Mouse (Mus musculus): ENCODE measurements at regions not wholly inside any gene's neighbourhood (a gene's known extent, or its start where the extent isn't known, plus 50 kb on each side); places are given as distances from the start of the nearest gene placed in this dataset.
"Not testable (repeated sequence)": the region's sequence is repeated elsewhere in the genome, so short reads cannot be mapped to it uniquely, and the experiment has no call there.

DNA sequence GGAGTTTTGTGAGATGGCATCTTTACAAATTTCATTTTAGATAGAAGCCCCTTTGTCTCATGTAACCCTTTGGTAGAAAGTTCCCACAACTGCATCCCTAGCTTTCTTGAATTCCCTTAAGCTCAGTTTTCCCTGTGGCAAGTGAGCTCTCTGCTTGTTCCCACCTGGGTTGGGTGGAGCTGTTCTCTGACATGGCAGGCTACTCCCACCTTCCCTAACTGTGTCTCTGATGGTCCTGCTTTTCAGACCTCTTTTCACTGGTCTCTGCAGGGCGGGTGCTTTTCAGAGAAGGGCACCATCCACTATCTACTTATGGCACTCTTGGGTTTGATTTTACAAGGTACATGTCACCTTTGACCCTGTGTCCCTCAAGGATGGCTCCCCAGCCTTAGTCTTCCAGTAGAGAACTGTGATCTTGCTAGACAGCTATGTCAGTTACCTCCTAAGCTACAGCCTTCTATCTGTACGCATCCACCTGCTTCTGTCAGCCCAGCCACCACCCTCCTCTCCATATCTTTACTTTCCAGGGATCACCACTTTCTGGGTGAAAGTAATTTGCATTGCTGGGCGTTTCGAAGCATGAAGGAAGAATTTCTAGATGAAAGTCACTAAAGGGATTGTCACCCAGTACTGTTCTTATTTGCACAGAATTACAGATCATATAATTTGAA is 302.1 kb upstream of the Tbl1xr1 start:
- ATAC-seq (replicated peaks; ENCODE audit: low FRiP score, low TSS enrichment, poor library complexity, severe bottlenecking): peak; percentile 99

DNA sequence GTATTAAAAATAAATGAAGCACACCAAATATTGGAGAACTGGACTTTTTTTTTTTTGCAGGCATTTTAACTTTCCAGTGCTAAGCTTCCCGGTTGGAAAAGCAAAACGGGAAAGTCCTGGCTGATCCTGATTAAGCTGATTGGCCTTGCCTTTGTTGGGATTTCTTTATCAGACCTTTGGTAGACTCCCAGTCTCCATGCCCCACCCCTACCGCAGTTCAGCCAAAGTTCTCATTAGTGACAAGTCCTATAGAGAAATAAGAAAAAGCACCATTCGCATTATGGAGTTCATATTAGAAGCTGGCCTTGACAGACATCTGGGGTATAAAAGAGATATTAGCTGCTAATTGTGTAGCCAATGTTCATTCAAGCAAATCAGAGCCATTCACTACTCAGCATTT is 297.7 kb upstream of the Tbl1xr1 start:
- no peak for ATAC-seq (replicated peaks; ENCODE audit: low FRiP score, low TSS enrichment, poor library complexity, severe bottlenecking)

DNA sequence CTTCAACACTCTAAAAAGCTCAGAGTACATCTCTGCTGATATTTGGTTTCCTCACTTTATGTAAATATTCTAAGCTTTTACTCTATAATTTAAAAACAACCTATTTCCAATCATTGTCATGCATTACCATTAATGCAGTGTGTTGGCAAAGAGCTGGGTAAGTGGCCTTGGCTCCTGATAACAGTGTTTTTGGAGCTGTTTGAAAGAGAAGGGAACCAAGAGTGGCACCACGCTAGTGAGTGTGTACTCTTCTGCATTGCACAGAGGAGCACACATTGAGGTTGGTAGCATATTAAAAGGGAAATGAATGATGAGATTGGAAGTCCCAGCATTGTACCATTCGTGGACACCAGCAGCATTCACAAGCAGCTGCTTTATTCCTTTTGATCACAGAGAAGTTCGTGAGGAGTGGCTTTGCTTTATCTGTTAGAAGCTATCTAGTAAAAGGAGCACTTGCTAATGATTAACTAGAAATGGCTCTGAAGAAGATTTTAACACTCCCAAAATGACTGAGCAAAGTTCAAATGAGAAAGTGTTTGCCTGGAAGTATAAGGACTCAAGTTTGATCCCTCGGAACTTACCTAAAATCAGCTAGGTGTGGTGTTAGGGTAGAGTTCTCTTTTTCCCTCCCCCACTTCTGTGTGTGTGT is 284.3 kb upstream of the Tbl1xr1 start:
- ATAC-seq (replicated peaks; ENCODE audit: low FRiP score, low TSS enrichment, poor library complexity, severe bottlenecking): no peak

DNA sequence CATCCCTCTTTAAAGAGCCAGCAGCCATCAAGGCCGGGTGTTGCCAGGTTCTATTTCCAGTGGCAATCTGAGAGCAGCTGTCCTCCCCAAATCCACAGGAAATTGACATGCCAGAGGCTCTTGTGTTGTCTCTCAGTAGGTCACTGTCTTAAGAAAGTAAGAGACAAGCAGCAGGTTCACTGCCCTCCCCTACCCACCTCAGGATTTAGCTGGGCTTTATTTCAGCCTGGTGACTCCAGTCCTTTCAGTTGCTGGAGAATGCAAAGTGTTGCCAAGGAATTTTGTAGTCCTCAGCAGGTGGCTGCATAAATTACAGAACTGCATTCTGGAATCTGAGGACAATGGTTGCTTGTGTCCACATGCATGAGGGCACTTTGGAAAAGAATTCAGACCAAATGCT is 278.3 kb upstream of the Tbl1xr1 start:
- no peak for ATAC-seq (replicated peaks; ENCODE audit: low FRiP score, low TSS enrichment, poor library complexity, severe bottlenecking)

DNA sequence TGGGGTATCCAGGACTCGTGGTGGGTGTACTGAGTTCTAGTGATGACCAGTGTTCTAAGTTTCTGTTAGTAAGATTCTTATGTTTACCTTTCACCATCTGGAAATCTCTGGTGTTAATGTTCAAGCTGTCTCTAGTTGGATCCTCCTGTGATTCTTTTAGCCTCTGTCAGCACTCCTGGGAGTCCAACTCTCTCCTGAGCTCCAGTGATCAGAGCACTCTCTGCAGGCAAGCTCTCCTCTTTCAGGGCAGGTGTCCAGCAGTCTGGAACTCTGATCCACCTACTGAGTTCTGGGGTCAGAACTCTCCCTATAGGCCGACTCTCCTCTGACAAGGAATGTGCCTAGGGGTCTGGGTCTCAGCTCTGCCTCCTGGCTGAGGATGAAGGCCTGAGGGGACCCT is 272.6 kb upstream of the Tbl1xr1 start:
- ATAC-seq (replicated peaks; ENCODE audit: low FRiP score, low TSS enrichment, poor library complexity, severe bottlenecking): not testable (repeated sequence)

DNA sequence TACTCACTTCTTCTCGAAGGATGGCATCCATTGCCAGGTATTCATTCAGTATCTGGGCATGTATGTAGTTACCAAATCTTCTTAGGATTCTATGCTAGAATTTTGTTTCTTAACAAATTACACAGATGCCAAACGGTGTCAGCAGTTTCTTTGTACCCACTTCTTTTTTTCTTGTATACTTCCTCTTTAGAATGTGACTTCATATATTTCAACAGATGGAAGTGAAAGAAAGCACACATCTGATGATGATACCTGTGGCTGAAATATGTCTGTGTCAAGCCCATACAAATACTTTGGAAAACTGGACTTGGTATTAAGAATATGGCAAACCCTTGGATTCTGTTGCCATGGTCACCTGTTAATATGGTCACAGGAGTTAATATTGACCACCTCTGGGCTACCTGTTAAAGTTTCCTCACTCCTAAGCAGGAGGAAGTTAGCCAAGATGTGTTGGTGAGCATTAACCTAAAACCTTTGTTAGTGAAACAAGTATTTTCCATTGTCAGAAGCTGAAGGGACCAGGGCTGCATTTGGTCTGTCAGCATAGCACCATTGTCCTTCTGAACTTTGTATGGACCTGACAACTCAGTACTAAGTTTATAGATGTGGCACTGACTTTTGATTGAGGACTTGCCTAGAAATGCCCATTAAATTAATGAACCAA is 269.8 kb upstream of the Tbl1xr1 start:
- no peak for ATAC-seq (replicated peaks; ENCODE audit: low FRiP score, low TSS enrichment, poor library complexity, severe bottlenecking)

DNA sequence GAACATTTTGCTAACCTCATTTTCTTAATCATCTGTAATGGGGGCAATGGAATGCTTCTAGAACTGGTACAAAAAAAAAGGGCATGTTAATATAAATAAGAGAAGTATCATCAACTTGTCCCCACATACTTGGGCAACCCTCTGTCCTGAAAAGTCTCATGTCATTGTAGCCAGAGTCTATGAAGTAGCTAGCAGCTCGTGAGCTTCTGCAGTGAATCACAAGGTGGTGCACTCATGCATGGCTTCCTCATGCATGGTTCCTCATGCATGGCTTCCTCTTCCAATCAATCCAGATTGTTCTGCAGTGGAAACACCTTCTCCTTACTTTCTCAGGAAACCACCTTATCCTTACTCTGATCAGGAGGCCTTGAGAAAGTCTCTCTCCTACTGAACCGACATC is 267.9 kb upstream of the Tbl1xr1 start:
- no peak for ATAC-seq (replicated peaks; ENCODE audit: low FRiP score, low TSS enrichment, poor library complexity, severe bottlenecking)

DNA sequence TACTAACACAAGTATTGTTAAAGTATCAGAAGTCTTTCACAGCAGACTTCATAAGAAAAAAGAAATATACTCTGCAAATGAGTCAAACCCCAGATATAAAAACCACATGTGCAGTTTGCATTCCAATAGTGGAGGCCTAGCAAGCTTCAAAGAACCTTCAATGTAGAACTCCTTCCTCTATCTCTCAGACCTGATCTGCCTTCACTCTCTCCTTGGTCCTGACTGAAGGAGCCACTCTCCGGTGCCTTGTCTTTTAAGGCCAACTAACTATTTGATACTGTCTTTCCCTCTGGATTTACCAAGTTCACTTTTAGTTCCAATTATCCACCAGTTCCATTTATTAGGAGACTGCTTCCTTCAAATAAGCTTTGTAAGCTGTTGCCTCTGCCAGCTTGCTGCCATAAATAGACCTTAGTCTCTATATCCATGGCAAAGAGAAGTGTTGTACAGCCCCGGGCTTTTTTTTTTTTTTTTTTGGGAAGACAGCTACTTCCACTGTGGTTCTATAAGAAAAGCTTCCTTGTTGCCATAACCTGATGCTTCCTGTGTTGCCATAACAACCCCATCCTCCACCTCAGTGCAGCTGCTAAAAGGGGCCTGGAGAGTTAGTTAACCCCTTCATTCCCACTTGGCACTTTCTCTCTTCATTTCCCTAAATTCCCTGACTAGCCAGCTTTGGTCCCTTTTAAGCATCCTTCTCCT is 266.5 kb upstream of the Tbl1xr1 start:
- no peak for ATAC-seq (replicated peaks; ENCODE audit: low FRiP score, low TSS enrichment, poor library complexity, severe bottlenecking)

DNA sequence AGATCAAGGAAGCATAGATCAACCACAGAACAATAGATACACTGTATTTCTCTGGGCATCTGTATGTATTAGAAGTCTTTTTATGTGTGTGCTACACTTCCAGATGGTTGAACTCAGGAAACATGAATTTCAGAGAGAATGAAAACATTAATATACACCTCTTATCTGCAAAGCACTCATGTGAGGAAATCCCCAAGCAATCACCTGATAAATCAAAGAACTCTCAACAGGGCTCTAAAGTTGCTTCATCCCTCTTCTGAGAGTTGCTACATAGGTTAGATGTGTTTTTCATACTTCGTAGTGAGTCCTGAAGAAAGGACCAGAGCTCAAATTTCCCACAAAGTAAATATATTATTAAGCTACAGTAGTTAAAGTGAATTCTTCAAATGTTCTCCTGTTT is 263.1 kb upstream of the Tbl1xr1 start:
- no peak for ATAC-seq (replicated peaks; ENCODE audit: low FRiP score, low TSS enrichment, poor library complexity, severe bottlenecking)

DNA sequence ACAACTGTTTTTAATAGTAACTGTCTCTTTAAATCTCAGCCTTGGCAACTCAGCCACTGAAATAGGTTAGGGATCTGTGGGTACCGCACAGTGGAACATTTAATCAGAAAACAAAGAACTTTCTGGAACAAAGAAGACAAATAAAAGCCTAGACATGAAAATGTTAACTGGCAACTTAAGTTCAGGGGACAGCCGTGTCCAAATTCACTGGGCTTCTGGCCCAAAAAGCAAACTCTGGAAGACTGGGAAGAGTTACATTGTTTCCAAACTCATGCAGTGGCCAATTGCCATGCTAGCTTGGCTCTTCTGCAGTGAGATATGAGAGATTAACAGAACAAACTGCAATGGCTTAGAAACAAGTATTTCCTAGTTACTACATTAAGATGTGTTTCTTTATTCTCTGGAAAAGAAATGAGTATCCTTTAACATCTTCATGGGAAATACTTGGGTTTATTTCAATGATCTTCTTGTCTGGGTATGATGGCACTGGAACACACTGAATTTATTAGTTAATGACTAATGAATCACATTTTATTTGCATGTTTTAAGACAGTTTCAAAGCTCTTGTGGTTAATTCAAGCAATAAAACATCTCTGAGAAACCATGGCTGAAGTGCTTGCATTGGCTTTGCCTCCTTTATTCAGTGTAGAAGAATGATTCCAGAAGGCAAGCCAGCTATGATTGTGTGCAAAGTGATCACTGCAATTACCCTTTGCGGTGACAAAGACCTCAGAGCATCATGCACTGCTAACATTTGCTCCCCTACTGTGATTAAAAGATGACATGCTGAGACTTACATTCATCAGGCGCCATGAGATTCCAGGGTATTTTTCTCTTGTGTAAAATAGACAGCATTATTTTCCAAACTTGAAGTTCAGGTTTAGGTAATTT is 259.2 kb upstream of the Tbl1xr1 start:
- ATAC-seq (replicated peaks; ENCODE audit: low FRiP score, low TSS enrichment, poor library complexity, severe bottlenecking): no peak

DNA sequence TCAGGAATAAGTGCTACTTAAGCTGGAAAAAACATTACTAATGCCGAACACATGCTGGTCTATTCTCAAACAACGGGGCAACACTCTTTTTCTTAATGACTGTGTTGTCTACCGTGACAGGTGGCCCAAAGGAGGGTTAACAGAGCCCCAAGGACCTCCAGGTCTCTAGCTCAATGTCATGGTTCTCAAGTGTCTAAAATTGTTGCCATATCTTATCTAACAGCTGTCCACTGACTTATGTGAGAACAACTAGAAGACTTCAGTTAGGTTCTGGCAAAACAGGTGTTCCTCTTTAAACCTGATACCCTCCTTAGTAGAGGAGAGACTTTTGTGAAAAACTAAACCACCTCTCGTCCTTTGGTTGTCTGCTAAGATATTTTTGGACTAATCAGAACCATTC is 257.4 kb upstream of the Tbl1xr1 start:
- ATAC-seq (replicated peaks; ENCODE audit: low FRiP score, low TSS enrichment, poor library complexity, severe bottlenecking): 0 out of 2 replicates have a peak, but pooled peaks have one; percentile 34

DNA sequence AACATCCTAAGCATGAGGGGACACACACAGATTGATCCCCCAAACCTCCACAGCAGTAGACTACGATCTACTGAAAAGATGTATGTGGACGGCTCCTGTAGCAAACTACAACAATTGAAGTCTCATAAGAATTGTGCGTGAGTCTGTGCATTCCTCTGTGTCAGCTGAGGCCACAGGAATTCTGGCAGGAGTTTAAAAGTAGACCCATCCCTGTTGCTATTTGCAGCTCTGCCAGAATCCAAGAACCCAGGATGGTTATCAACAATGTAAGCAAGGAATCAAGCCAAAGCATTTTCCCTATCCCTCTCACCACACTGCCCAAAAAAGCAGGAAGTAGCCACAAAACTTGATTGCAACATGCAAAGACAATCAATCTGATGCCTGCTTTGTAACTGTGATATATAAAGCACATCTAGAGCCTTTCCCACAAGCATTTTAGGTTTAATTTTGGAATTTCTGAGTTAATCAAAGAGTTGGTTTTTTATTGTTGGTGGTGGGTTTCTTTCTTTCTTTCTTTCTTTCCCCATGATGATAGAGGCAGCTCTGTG is 256.3 kb upstream of the Tbl1xr1 start:
- ATAC-seq (replicated peaks; ENCODE audit: low FRiP score, low TSS enrichment, poor library complexity, severe bottlenecking): no peak

DNA sequence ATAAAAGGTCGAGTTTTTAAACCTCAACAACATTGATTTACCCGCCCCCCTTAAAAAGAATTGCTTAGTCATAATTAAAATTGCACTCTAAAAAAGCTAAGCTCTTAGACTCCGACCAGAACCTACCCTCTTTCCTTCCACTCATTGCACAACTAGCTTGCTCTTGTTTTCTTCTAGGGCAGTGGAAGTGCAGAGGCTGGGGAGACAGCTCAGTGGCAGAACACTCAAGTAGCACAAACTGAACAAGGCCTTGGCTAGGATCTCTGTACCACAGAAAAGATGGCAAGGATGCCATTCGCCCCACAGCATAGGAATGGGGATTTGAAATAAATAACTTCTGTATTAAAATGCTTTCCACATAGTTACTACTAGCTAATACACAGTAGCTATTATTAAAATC is 253.8 kb upstream of the Tbl1xr1 start:
- no peak for ATAC-seq (replicated peaks; ENCODE audit: low FRiP score, low TSS enrichment, poor library complexity, severe bottlenecking)

DNA sequence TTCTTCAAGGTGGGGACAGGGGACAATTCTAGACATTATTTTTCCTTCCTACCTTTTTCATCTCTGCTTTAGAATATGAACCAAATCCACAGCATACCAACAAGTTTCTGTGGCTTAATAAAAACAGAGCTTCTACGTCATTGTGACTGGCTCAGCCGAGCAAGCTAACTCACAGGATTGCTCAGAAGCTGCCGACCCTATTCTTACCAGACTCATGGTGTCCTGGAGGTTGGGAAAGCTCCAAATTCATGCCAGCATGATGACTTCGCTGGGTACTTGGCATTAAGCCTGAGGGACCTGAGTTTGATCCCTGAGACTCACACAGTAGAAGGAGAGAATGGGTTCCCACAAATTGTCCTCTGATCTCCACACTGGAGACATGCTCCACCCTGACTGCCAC is 253.1 kb upstream of the Tbl1xr1 start:
- no peak for ATAC-seq (replicated peaks; ENCODE audit: low FRiP score, low TSS enrichment, poor library complexity, severe bottlenecking)

DNA sequence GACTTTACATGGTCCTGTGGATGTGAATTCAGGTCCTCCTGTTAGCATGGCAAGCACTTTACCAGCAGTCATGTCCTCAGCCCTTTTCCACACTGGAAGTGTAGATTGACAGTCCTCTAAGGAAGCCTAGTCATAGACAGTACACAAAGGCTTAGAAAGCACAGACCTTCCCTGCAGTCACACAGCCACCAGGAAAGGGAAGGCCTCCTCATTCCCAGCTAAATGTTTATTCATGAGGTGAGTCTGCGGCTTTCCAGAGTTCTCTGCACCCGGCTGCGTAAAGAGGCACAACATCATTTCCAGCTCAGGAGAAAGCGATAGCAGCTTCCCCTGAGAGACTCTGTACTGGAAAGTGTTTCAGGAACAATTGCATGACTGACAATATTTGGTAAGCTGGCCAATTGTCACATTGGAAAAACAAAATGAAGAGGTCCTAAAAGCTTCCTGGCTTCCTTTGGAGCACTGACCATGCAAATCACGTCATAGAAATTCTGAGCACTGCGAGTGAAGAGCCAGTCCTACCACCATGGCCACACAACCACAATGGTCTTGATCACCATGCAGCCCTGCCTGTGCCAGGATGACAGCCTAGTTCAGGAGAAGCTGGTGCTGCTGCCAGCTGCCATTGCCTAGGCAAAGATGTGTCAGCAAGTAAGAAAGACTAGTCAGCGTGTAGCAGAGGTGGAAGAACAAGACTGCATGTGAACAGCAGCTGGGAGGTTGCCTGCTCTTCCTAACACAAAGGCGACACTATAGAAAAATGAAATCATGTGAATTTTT is 252.2 kb upstream of the Tbl1xr1 start:
- ATAC-seq (replicated peaks; ENCODE audit: low FRiP score, low TSS enrichment, poor library complexity, severe bottlenecking): no peak

DNA sequence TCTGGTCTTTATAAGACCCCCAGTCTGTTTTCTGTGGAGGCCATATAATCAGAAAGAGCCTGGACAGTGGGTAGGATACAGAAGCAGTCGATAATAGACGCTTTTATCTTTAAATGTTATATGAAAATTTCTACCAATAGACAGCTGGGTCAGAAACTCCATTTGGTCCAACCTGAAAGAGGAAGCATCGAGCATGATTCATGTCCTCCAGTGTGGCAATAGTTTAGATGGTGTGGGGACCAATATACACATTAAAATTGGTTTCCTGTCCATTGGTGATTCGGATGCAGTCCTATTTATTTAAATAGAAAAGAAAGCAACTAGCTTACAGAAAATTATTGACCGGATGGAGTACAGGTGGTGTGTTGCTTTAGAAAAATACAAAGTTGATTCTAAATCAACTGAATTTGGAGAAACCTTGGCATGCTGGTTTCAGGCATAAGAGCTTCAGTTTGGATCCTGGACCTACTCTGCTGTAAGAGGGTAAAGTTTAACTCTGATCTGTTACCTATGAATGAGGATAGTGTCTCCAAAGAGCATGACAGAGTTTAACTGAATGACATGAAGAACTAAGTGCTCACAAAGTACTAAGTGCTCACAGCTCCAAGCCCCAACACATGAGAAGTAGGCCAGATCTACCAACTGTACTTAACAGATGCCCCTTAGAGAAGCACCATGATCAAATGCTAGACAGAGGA is 251.4 kb upstream of the Tbl1xr1 start:
- ATAC-seq (replicated peaks; ENCODE audit: low FRiP score, low TSS enrichment, poor library complexity, severe bottlenecking): no peak

DNA sequence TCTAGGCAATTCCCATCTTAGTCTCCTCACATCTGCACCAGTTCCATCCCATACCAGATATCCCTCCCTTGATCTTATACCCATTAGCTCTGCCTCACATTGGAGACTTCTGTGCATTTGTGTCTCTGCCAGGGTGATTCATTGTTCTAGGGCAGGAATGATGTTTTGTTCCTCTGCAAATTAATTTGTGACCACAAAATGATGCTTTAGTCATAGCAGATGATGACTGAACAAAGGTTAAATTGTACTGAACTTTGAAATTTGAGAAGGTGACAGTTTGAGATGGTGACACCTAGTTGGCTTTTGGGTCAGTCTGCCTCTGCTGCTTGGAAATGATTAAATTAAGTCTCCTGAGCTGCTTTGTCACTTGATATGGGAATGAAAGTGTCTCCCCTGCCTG is 248.8 kb upstream of the Tbl1xr1 start:
- no peak for ATAC-seq (replicated peaks; ENCODE audit: low FRiP score, low TSS enrichment, poor library complexity, severe bottlenecking)

DNA sequence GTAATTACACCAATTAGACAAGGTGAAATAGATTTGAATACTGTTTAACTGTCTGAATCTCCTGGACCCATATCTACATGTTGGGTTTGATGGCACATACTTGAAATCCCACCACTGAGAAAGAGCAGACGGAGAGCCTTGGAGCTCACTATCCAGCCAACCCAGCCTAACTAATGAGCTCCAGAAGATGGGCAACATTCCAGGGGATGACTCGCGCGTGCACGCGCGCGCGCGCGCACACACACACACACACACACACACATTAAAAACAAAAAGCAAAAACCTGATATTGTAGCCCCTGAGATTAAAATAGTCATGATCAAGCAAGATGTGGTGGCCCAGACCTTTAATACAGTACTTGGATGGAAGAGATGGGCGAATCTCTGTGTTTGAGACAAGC is 243.3 kb upstream of the Tbl1xr1 start:
- ATAC-seq (replicated peaks; ENCODE audit: low FRiP score, low TSS enrichment, poor library complexity, severe bottlenecking): no peak

Data from megakaryocyte-erythroid progenitor cell, adult 5-6 weeks (primary cell).